Mouse (Mus musculus) liver, postnatal 0 days (tissue): ENCODE results near the gene Lrrc59.

Experiments
- CTCF ChIP-seq: sonication (generic); IDR thresholded peaks from 2 replicates; pipeline ENCODE4 v1.5.1; 2016; ENCODE audit warnings: antibody characterized with exemption, low read depth
- EP300 ChIP-seq: IDR thresholded peaks from 2 replicates; pipeline ENCODE4 v1.6.1; 2016; ENCODE audit warnings: antibody characterized with exemption, low read depth, mild to moderate bottlenecking

DNA sequence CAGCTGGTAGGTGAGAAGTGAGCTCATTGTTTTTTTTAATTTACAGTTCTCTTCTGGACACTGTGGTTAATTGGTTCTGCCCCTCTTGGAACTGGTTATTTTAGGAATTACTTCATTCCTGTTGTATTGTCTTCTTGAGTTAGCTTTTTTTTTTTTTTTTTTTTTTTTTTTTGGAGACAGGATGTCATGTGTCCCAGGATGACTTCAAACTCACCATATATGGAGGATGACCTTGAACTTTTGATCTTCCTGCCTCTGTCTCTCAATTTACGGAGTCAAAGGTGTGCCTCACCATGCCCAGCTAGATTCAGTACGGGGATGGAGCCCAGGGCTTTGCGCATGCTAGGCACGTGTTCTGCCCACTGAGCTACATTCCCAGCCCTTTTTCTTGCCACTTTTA, 52.1 kb downstream of the Lrrc59 start:
- no peak for TF ChIP-seq CTCF
- TF ChIP-seq EP300 = no peak
